Mouse (Mus musculus) 416B (cell line): ENCODE measurements around the gene Plekha5.
A peak's percentile ranks its signal among the peaks of the same experiment; 100 is the strongest.

Experiments
- DNase-seq: peaks from one replicate; pipeline ENCODE4 v3.0.0; 2011; ENCODE audit warnings: low read depth

Plekha5 gene

GRCm38 (mm10) chr6:140455851-140456250, 32.0 kb downstream of the Plekha5 start:
- DNase-seq, result no peak

- no peak for DNase-seq
Observed at GRCm38 (mm10) chr6:140456393-140457163, 32.7 kb downstream of the Plekha5 start.

DNA sequence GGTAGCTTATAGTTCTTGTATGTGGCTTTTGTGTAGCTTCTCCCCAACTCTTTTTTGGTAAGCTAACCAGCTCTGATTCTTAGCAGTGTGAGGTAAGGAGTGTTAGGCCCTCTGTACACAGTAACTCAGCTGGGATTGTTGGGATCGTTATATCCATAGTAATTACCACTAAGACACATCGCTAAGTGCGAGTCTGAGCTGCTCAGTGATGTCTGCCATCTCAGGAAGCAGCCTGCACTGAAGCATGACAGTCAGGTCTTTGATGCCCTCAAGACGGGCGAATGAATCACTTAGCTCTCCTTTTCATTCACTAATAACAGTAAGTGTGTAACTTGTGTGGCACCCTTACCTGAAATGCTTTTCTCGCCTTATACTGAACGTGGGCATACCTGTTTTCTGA, 36.5 kb downstream of the Plekha5 start:
- DNase-seq, result no peak

DNA sequence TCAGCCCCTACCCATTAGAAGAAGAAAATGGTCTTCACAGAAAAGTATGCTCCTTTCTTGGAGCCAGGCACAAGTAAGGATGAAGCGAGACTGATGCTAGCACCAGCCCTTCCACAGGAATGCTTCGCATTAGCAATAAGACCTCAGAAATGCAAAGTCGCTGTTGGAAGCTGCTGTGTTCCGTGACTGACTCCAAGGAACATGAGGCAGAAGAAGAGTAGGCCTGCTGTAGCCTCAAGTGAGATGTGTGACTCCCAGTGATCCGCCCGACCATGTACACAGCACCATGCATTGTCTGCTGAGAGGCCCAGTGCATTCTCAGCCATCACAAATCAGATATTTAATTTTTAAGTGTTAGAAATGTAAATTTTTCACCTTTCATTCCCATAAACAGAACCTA, 41.0 kb downstream of the Plekha5 start:
- no peak for DNase-seq

GRCm38 (mm10) chr6:140465946-140466646, 42.2 kb downstream of the Plekha5 start:
- peak; percentile 65 for DNase-seq

DNA sequence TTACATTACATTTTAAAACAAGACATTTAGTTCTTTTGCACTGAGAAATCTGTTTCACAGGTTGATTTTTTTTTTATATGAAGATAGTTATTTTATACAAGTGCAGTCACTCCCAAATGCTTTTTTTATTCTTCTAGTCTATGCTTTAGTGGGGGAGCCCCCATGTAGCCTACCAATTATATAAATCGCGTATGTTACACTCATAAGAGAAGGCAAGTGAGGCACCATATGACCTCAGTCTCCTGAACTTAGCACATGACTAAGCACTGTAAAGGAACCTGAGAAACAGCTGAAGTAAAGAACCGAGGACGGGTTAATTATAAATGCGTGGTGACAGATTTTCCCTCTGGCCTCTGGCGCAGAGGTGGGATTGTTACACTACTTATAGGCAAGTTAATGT, 43.0 kb downstream of the Plekha5 start:
- no peak for DNase-seq

- DNase-seq, result no peak
Observed at GRCm38 (mm10) chr6:140467851-140468250, 44.0 kb downstream of the Plekha5 start.

DNA sequence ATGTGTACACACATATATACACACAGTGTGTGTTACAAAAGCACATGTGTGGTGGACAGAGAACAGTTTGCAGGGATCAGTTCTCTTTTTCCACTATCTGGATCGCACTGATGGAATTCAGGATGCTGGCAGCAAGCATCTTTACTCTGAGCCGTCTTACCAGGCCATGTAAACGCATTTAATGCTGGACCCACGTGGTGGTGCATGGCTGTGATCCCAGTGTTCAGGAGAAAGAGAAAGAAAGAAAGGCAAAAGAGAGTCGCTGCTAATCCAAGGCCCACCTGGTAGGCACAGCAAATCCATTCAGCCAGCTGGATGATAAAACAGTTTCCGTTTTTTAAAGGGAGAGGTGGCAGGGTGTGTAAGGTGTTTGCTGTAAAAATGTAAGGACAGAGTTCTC, 45.9 kb downstream of the Plekha5 start:
- DNase-seq, result no peak

DNA sequence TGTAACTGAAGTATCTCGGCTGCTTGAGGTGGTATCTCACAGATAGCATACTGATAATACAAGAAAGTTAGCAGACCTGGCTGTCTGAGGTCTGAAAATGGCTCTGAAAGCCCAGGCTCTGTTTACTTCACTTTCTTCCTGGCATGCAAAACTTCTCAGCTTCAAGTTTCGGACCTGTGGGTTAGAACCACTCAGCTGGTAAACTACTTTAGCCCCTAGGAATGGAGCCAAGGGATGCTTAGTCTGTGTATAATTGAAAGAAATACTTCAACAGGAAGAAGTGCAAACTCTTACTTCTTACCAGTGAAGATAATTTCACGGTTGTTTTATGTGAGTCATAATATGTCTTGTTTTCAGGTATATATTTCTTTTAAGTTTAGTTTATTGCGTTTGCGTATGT, 47.9 kb downstream of the Plekha5 start:
- no peak for DNase-seq

- peak; percentile 83 for DNase-seq
Observed at GRCm38 (mm10) chr6:140472345-140472744, 48.5 kb downstream of the Plekha5 start.

DNA sequence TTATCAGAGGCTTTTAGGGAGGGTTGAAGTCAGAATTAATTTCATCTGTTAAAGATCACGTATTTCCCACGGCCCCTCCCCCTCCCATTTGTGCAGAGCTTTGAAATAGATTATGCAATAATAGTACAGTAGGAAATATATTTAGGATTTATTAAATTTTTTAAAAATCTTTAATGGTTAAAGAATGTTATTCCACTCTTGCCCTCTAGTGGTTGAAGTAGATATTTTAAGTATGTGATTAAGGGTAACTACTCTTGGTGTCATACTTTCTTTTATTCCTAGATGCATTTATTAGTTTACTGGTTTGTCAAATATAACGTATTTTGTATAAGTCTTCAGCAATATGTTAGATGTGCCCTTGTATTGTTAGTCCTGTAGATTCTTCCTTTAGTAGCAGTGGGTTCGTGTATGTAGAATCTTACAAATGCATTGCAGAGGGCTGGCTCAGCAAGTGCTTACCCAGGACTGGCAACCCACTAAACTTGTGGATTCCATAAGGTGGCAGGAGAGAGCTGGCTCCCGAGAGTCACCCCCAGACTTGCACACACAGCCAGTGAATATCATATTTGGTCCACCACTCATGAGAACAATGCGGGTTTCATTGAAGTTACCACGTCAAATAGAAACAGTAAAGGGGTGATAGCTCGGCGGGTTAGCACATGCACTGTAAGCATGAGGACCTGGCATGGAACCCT, 51.7 kb downstream of the Plekha5 start:
- DNase-seq, result peak; percentile 80

- DNase-seq, result no peak
Observed at GRCm38 (mm10) chr6:140476981-140477380, 53.1 kb downstream of the Plekha5 start.

GRCm38 (mm10) chr6:140478031-140478430, 54.2 kb downstream of the Plekha5 start:
- no peak for DNase-seq

- DNase-seq, result no peak
Observed at GRCm38 (mm10) chr6:140478943-140479342, 55.1 kb downstream of the Plekha5 start.

GRCm38 (mm10) chr6:140480425-140481081, 56.7 kb downstream of the Plekha5 start:
- DNase-seq, result no peak

DNA sequence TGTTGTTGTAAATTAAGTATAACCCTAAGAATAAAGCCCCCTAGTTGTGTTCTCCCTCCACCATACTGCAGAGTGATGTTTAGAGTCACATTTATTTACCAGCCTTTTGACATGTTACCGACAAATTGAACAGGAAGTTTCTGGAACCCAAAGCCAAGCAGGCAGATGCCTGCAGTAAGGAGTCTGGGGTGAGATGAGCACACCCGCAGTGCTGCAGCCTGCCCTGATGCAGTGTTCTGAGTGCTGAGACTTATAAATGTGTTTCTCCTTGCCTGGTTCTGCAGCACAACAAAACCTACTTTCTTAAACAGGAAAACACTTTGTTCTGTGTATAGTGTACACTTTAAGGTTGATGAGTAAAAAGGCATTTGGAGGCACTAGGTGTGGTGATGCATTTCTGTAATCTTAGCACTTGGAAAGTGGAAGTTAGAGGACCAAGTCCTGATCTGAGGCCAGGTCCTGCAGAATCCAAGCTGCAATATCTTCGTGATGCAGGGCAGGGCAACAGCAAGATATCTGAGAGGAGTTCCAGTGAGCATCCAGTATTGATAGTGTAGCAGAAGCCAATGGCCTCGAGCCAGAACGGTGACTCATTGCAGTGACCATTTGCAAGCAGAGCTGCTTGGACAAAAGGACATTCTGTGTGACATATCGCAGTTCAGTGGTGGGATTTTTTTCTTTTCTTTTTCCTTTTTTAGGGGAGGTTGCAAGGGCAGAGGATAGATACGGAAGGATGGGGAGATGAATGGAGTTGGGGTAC, 58.0 kb downstream of the Plekha5 start:
- DNase-seq, result peak; percentile 73

DNA sequence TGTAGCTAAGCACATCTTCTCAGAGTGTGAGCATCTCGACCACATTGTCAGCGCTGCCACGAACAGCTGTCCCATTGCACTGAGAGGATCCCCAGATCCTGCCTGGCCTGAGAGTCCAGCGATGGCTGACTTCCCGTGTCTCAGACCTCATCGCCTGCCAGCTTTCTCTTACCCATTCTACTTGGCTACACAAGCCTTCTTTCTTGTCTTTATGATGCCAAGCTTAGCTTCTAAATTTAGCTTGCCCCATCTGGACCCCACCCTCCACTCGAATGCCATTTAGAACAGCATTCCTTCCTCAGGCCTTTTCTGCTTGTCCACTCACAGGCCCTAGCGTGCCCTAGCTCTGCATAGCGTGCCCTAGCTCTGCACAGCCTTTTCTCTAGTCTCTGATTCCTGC, 60.3 kb downstream of the Plekha5 start:
- no peak for DNase-seq

GRCm38 (mm10) chr6:140485636-140486035, 61.8 kb downstream of the Plekha5 start:
- no peak for DNase-seq

DNA sequence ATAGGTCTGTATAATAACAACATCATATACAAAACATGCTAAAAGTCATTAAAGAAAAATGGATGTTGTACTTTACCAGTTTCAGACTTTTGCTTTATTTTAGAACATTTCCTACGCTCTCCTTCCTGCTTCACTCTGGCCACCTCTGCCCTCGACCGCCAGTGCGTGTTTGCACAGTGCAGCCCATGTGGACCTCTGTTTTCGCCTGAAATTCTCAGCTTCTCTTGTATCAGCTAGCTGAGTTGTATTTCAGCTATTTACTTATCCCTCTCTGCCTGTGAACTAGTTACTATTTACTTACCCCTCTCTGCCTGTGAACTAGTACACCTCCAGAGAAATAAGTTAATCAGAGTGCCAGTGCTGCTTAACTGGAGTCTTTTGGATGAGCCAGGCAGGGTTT, 62.8 kb downstream of the Plekha5 start:
- no peak for DNase-seq

DNA sequence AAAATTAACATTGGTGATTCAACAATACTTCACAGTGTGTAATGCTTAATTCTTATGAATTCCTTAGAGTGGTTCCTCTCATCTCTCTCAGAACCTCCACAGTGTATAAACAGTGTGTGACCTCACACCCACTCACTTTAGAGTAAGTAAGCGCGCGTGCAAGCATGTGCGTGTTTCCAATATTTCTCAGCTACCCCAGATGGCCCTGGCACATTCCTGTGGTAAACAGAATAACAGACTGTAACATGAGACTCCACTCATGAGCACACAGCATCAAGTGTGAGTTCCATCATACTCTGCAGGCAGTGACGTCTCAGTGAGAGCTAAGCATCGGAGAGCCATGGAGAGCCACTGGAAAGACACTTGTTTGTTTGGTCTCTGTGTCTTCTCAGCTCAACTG, 63.6 kb downstream of the Plekha5 start:
- DNase-seq, result no peak

- no peak for DNase-seq
Observed at GRCm38 (mm10) chr6:140488673-140489072, 64.8 kb downstream of the Plekha5 start.

GRCm38 (mm10) chr6:140489570-140489969, 65.7 kb downstream of the Plekha5 start:
- DNase-seq, result no peak
